Mouse (Mus musculus) stomach, embryonic 14.5 days (tissue): ENCODE measurements around the gene Rnf111. TPM values are rescaled to one million over a fixed set of nuclear protein-coding genes. Genes with fewer than 3 reads are reported as not detected.

ENCODE experiments used
- ATAC-seq: fragments of 200-750 bp; cut with Nextera tagmentation; 2 replicates; pipeline ENCODE4 v1.8.0; 2017; ENCODE audit warnings: low read depth, moderate TSS enrichment; ENCODE audit not compliant: insufficient number of reproducible peaks, insufficient read depth, low FRiP score
- H3K27ac ChIP-seq: fragments of 300-500 bp; sonication (generic); 2 replicates; pipeline ENCODE4 v1.5.1; 2014; ENCODE audit warnings: mild to moderate bottlenecking, low read length, moderate library complexity, mixed read lengths
- H3K27me3 ChIP-seq: fragments of 300-500 bp; sonication (generic); 2 replicates; pipeline ENCODE4 v1.6.1; 2014; ENCODE audit warnings: low read length, control low read depth, mixed read lengths; ENCODE audit not compliant: control insufficient read depth, insufficient read depth
- H3K36me3 ChIP-seq: fragments of 300-500 bp; sonication (generic); 2 replicates; pipeline ENCODE4 v1.6.1; 2014; ENCODE audit warnings: mild to moderate bottlenecking, control low read depth, low read length, moderate library complexity, mixed read lengths; ENCODE audit not compliant: control insufficient read depth, insufficient read depth
- H3K4me1 ChIP-seq: fragments of 300-500 bp; sonication (generic); 2 replicates; pipeline ENCODE4 v1.6.1; 2014; ENCODE audit warnings: low read length, control low read depth, mixed read lengths; ENCODE audit not compliant: control insufficient read depth, insufficient read depth
- H3K4me2 ChIP-seq: fragments of 300-500 bp; sonication (generic); replicated peaks from 2 replicates; pipeline ENCODE4 v1.6.1; 2014; ENCODE audit warnings: low read depth, low read length, control low read depth
- H3K4me3 ChIP-seq: fragments of 300-500 bp; sonication (generic); 2 replicates; pipeline ENCODE4 v1.5.1; 2014; ENCODE audit warnings: low read depth, low read length, control low read depth
- H3K9ac ChIP-seq: fragments of 300-500 bp; sonication (generic); replicated peaks from 2 replicates; pipeline ENCODE4 v1.6.1; 2014; ENCODE audit warnings: low read depth, mild to moderate bottlenecking, control low read depth, low read length, moderate library complexity, mixed read lengths
- H3K9me3 ChIP-seq: fragments of 300-500 bp; sonication (generic); 2 replicates; pipeline ENCODE4 v1.6.1; 2016; ENCODE audit warnings: low read depth, low read length, control low read depth; ENCODE audit not compliant: control insufficient read depth
- WGBS: fragments of 180-500 bp; shearing (Covaris S2); extraction: QIAGEN DNeasy Blood & Tissue Kit; methylation state at CpG from one replicate; pipeline ENCODE4 v1.1.7; 2014; 5-methylcytosine and 5-hydroxymethylcytosine counted together
- polyA plus RNA-seq: library from polyadenylated mRNA; unstranded; fragments of >200 nt; fragmentation: Nextera tagmentation; extraction: Ambion mirVana; gene quantifications from 2 replicates; pipeline ENCODE4 v1.2.1, GENCODE M21; 2014

Gene Rnf111
- polyA plus RNA-seq, 1 experiment from 2014 or later: 29.8 TPM

DNA sequence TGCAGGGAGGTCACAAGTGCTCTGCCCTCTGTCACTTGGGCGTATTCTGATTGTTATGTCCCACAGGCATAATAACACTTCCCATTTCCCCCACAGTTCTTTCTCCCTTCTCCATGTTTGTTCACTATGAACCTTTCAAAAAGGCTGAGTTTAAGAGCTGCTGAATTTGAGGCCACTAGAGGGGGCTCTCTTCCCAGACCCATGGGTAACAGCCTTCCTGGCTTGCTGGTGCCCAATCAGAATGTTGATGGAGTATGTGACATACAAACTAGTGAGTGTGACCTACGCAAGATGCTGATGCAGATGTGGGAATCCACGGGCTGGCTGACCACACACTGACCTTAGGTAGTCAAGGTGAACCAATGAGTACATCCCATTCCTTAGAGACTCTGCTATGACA, 94.7 kb downstream of the Rnf111 start:
- Histone ChIP-seq H3K27ac (no peak overlapping the region), H3K4me2 (no peak overlapping the region), H3K36me3 (peaks cover 62% of the 10 kb centered on the region), H3K9ac (no peak overlapping the region), H3K9me3 (no peaks in the 10 kb centered on the region), H3K27me3 (no peaks in the 10 kb centered on the region), H3K4me1 (no peaks in the 10 kb centered on the region), H3K4me3 (no peak overlapping the region)
- ATAC-seq: no peak
- WGBS: 86% methylated on average over 3 of the region's 3 CpGs

DNA sequence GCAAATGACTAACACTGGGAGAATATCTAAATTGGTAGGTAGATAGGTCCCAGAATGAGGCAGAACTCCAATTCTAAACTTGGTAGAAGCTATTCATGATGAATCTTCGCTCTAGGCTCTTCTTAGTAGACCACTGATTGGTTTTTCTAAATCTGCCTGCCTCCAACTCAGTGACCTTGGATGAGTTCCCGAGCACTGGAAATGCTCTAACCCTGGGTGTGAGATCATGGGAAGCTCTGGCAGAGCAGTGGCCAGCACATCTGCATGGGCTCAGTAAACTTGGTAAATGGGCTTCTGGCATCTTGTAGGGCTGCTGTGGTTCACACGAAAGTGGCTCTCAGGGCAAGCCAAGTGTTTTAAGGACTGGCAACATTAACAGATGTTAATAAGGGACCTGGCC, 96.9 kb downstream of the Rnf111 start:
- no peaks in the 10 kb centered on the region for H3K4me1 ChIP-seq
- H3K27me3 ChIP-seq: no peaks in the 10 kb centered on the region
- no peak overlapping the region for H3K4me3 ChIP-seq
- no peak overlapping the region for H3K27ac ChIP-seq
- H3K9ac ChIP-seq: no peak overlapping the region
- 82% methylated on average over 3 of the region's 3 CpGs for WGBS
- no peak overlapping the region for H3K4me2 ChIP-seq
- no peak for ATAC-seq
- H3K9me3 ChIP-seq: no peaks in the 10 kb centered on the region
- peaks cover 42% of the 10 kb centered on the region for H3K36me3 ChIP-seq

DNA sequence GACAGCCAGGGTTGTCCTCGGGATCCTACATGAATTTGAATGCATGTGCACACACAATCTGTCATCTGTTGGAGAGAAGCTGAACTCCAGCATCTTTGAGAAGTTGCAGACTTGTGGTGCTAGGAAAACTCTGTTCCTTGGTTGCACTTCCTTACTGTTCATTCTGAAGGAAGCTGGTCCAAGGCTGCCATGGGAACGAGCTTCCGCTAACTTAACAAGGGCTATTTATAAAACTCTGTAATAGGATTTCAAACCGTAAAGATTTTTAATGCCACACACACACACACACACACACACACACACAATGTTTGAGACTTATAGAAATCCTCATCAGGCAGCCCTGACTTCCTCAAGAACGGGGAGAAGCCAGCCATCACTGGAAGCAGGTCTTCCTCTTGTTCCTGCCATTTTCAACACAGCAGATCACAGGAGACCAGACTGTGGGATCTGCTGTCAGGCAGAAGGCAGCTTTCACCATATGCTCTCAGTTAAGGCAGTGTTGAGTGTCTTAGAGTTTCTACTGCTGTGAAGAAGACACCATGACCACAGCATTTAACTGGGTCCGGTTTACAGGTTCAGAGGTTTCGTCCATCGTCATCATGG, 101.5 kb downstream of the Rnf111 start:
- Histone ChIP-seq H3K4me3 (no peak overlapping the region), H3K9me3 (no peaks in the 10 kb centered on the region), H3K27me3 (no peaks in the 10 kb centered on the region), H3K4me2 (no peak overlapping the region), H3K4me1 (no peaks in the 10 kb centered on the region), H3K27ac (no peak overlapping the region), H3K36me3 (peaks cover 4% of the 10 kb centered on the region; the same call in 1 of the 2 replicates), H3K9ac (no peak overlapping the region)
- ATAC-seq: no peak
- 89% methylated on average over 8 of the region's 8 CpGs for WGBS

DNA sequence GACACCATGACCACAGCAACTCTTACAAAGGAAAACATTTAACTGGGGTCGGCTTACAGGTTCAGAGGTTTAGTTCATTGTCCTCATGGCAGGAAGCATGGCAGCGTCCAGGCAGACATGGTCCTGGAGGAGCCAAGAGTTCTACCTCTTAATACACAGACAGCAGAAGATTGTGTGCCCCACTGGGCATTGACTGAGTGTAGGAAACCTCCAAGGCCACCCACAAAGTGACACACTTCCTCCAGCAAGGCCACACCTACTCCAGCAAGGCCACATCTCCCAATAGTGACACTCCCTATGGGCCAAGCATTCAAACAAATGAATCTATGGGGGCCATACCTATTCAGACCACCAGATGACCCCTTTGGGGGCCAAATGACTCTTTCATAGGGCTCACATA, 107.4 kb downstream of the Rnf111 start:
- no peak overlapping the region for H3K9ac ChIP-seq
- H3K27ac ChIP-seq: no peak overlapping the region
- H3K4me3 ChIP-seq: no peak overlapping the region
- 0 out of 2 replicates have a peak, but pooled peaks cover 4% of the 10 kb centered on the region for H3K4me1 ChIP-seq
- 81% methylated on average over 2 of the region's 2 CpGs for WGBS
- H3K36me3 ChIP-seq: peaks cover 12% of the 10 kb centered on the region
- no peaks in the 10 kb centered on the region for H3K9me3 ChIP-seq
- H3K4me2 ChIP-seq: no peak overlapping the region
- ATAC-seq: no peak
- no peaks in the 10 kb centered on the region for H3K27me3 ChIP-seq

DNA sequence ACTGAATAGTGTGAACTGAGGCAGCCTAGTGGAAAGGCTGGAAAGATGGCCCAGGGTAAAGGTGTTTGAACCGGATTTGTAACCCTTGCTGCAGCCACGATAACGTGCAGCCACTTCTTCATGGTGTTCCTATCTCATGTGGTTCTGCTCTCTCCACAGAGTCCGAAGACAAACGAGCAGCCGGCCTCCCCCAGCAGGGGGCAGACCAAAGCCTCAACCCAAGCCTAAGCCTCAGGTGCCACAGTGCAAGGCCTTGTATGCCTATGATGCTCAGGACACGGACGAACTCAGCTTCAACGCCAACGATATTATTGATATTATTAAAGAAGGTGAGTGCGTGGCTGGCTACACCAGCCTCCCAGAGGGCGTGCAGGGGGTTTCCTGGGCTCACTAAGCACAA, 107.9 kb downstream of the Rnf111 start:
- H3K36me3 ChIP-seq: peaks cover 12% of the 10 kb centered on the region

DNA sequence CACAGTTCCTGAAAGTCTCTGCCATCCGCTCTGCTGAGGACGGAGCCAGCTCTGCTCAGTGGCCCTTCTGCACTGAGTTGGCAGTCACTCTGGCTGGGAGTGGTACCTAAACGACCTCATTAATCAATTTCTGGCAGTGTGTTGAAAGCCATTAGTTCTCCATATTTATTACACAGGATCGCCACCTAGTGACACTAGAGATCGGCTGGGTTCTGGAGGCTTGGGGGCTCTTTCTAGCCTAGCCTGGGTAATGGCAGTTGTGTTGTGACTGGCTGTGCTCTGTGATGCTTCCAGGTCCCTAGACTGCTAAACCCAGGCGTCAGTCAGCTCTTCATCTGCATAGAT, 111.0 kb downstream of the Rnf111 start:
- 12% methylated on average over 6 of the region's 6 CpGs for WGBS
- no peak overlapping the region for H3K9ac ChIP-seq
- no peaks in the 10 kb centered on the region for H3K9me3 ChIP-seq
- H3K27me3 ChIP-seq: no peaks in the 10 kb centered on the region
- no peak overlapping the region for H3K4me2 ChIP-seq
- H3K4me1 ChIP-seq: 0 out of 2 replicates have a peak, but pooled peaks cover 4% of the 10 kb centered on the region
- 0 out of 2 replicates have a peak, but pooled peaks have one; percentile 56 for ATAC-seq
- no peak overlapping the region for H3K4me3 ChIP-seq
- no peak overlapping the region for H3K27ac ChIP-seq
- H3K36me3 ChIP-seq: peaks cover 8% of the 10 kb centered on the region

More for the DNA sequence above, 107.9 kb downstream of the Rnf111 start:
- Histone ChIP-seq H3K9ac (no peak overlapping the region), H3K4me1 (0 out of 2 replicates have a peak, but pooled peaks cover 4% of the 10 kb centered on the region), H3K9me3 (no peaks in the 10 kb centered on the region), H3K4me3 (no peak overlapping the region), H3K27me3 (no peaks in the 10 kb centered on the region), H3K4me2 (no peak overlapping the region), H3K27ac (no peak overlapping the region)
- WGBS: 84% methylated on average over 12 of the region's 12 CpGs
- ATAC-seq: no peak

DNA sequence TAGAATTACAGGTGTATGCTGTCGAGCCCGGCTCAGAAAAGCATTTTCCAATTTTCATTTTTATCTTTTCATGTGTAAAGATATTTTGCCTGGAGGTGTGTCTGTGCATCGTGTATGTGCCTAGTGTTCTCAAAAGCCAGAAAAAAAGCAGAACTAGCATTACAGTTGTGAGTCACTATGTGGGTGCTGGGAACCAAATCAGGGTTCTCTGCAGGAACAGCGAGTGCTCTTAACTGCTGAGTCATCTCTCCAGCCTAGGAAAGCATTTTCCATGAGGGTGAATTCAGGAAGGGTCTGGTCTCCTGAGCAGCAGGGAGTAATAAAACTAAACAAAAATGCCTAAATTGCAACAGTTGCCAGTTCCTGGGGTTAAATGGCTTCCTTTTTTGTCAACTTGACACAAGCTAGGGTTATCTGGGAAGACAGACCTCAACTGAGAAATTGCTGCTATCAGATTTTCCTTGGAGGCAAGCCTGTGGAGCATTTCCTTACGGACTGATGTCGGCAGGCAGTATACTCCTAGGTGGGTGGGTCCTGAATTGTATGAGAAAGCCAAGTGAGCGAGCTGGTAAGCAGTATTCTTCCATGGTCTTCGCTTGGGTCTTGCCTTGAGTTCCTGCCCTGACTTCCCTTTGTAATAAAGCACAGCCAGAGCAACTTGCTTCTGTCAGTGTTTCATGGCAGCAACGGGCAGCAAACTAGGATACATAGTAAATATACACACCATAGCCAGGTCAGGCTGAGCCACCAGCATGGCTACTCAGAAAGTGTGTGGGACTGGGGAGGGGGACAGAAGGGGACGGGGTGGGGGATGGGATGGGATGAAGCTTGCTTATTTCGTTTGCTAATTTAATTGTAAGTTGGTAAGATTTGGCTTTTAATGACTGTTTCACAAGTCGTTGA, 111.6 kb downstream of the Rnf111 start:
- Histone ChIP-seq H3K4me1 (0 out of 2 replicates have a peak, but pooled peaks cover 4% of the 10 kb centered on the region), H3K4me3 (no peak overlapping the region), H3K36me3 (peaks cover 7% of the 10 kb centered on the region), H3K4me2 (no peak overlapping the region), H3K9me3 (no peaks in the 10 kb centered on the region), H3K9ac (no peak overlapping the region), H3K27ac (no peak overlapping the region), H3K27me3 (no peaks in the 10 kb centered on the region)
- WGBS: 70% methylated on average over 12 of the region's 12 CpGs
- no peak for ATAC-seq

DNA sequence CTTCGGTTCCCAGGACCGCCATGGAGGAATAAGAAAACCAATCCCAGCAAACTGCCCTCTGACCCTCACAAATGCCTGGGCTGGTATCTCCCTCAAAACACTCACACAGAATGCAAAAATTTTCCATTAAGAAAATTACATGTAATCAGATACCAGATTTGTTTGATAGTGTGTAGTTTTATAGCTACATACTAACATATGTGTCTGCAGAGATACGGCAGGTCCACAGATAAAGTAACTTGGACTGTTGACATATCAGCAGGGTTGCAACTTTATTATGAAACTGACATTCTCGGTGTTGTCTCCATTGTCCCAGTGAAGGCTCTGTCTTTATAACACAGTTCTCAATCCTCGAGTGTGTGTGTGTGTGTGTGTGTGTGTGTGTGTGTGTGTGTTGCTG, 112.5 kb downstream of the Rnf111 start:
- 95% methylated on average over 5 of the region's 5 CpGs for WGBS
- Histone ChIP-seq H3K4me2 (no peak overlapping the region), H3K27me3 (no peaks in the 10 kb centered on the region), H3K9me3 (no peaks in the 10 kb centered on the region), H3K4me3 (no peak overlapping the region), H3K36me3 (peaks cover 3% of the 10 kb centered on the region; the same call in 1 of the 2 replicates), H3K4me1 (0 out of 2 replicates have a peak, but pooled peaks cover 4% of the 10 kb centered on the region), H3K27ac (no peak overlapping the region), H3K9ac (no peak overlapping the region)
- ATAC-seq: no peak
